Mouse (Mus musculus) cortical plate, adult 2 months (tissue): ENCODE measurements around the gene Slc17a3.

Experiments
- CTCF ChIP-seq: fragments of 200-500 bp; IDR thresholded peaks from 2 replicates; pipeline ENCODE4 v1.5.1; 2011; ENCODE audit warnings: mild to moderate bottlenecking, control low read depth, low read length; ENCODE audit not compliant: insufficient read depth; ENCODE audit errors: extremely low read depth
- POLR2A ChIP-seq: fragments of 200-500 bp; IDR thresholded peaks from 2 replicates; pipeline ENCODE4 v1.6.1; 2011; ENCODE audit warnings: mild to moderate bottlenecking, low read length, control low read depth; ENCODE audit not compliant: insufficient read depth; ENCODE audit errors: extremely low read depth

GRCm38 (mm10) chr13:23845851-23846250 is 6.6 kb downstream of the Slc17a3 start:
- TF ChIP-seq POLR2A, result no peak
- no peak for TF ChIP-seq CTCF
